Mouse (Mus musculus) neural tube, postnatal 0 days (tissue): ENCODE results near the gene Gm15517. TPM values are rescaled to one million over a fixed set of nuclear protein-coding genes. Genes with fewer than 3 reads are reported as not detected.

Experiments
- polyA plus RNA-seq: library from polyadenylated mRNA; unstranded; fragments of >200 nt; fragmentation: Nextera tagmentation; extraction: Ambion mirVana; gene quantifications from 2 replicates; pipeline ENCODE4 v1.2.1, GENCODE M21; 2015

Gene Gm15517
- not detected in 2 replicates for polyA plus RNA-seq

GRCm38 (mm10) chr7:44261147-44261546 lies at the start of gene Gm15517:
Gm15517 (plus strand) TSS chr7:44261447.

GRCm38 (mm10) chr7:44215645-44216044 lies 45.6 kb upstream of the Gm15517 start, which contains the start of gene Klk1b5:
Klk1b5 (plus strand) TSS chr7:44215945.

GRCm38 (mm10) chr7:44225076-44225475 lies 36.2 kb upstream of the Gm15517 start, which contains the start of gene Klk1:
Klk1 (plus strand) TSS chr7:44225360.

GRCm38 (mm10) chr7:44235909-44236308 lies 25.3 kb upstream of the Gm15517 start, which contains the start of gene Gm36864:
Gm36864 (plus strand) TSS chr7:44236177.

GRCm38 (mm10) chr7:44246055-44246983 lies 14.9 kb upstream of the Gm15517 start, which contains the start of the genes 1700028J19Rik and 2410002F23Rik:
1700028J19Rik (minus strand) TSS chr7:44246695.
2410002F23Rik (plus strand) TSS chr7:44246722.

GRCm38 (mm10) chr7:44257278-44257677 lies 4.0 kb upstream of the Gm15517 start, which contains the start of gene Acp4:
Acp4 (minus strand) TSS chr7:44257378.

GRCm38 (mm10) chr7:44306516-44307240 lies 45.4 kb downstream of the Gm15517 start, which contains the start of gene Clec11a:
Clec11a (minus strand) TSS chr7:44306902.

GRCm38 (mm10) chr7:44309475-44310284 lies 48.4 kb downstream of the Gm15517 start, which contains the start of gene Shank1:
Shank1 (plus strand) TSS chr7:44310253.

Other genes starting within 250 kb of the Gm15517 start
- gene Klk1b26, start 249.3 kb upstream of the Gm15517 start, polyA plus RNA-seq: not detected in 2 replicates
- gene Klk1b27, start 209.2 kb upstream of the Gm15517 start, polyA plus RNA-seq: not detected in 2 replicates
- gene Klk1b21, start 159.1 kb upstream of the Gm15517 start, polyA plus RNA-seq: not detected in 2 replicates
- gene Klk1b22, start 148.8 kb upstream of the Gm15517 start, polyA plus RNA-seq: not detected in 2 replicates
- gene Klk1b16, start 124.7 kb upstream of the Gm15517 start, polyA plus RNA-seq: not detected in 2 replicates
- not detected in 2 replicates for gene Klk1b24, start 73.2 kb upstream of the Gm15517 start, polyA plus RNA-seq
- not detected in 2 replicates for gene Klk1b3, start 63.3 kb upstream of the Gm15517 start, polyA plus RNA-seq
- not detected in 2 replicates for gene Klk1b4, start 54.0 kb upstream of the Gm15517 start, polyA plus RNA-seq
- gene Klk1b5, start 45.5 kb upstream of the Gm15517 start, polyA plus RNA-seq: not detected in 2 replicates
- gene Klk1, start 36.1 kb upstream of the Gm15517 start, polyA plus RNA-seq: not detected in 2 replicates
- gene Gm36864, start 25.3 kb upstream of the Gm15517 start, polyA plus RNA-seq: 0.10 TPM in 1 of 2 replicates, not detected in the other
- 2.0 and 2.2 TPM in 2 replicates for gene 1700028J19Rik, start 14.8 kb upstream of the Gm15517 start, polyA plus RNA-seq
- 180 and 195 TPM in 2 replicates for gene 2410002F23Rik, start 14.7 kb upstream of the Gm15517 start, polyA plus RNA-seq
- gene Acp4, start 4.1 kb upstream of the Gm15517 start, polyA plus RNA-seq: not detected in 2 replicates
- 5.7 and 7.1 TPM in 2 replicates for gene Clec11a, start 45.5 kb downstream of the Gm15517 start, polyA plus RNA-seq
- 52.8 and 59.3 TPM in 2 replicates for gene Shank1, start 48.8 kb downstream of the Gm15517 start, polyA plus RNA-seq
- gene Syt3, start 122.7 kb downstream of the Gm15517 start, polyA plus RNA-seq: 100 and 108 TPM in 2 replicates
- 4.4 and 6.2 TPM in 2 replicates for gene 1700008O03Rik, start 124.4 kb downstream of the Gm15517 start, polyA plus RNA-seq
- 27.6 and 27.7 TPM in 2 replicates for gene Lrrc4b, start 167.6 kb downstream of the Gm15517 start, polyA plus RNA-seq
- gene Aspdh, start 203.9 kb downstream of the Gm15517 start, polyA plus RNA-seq: 1.8 and 2.4 TPM in 2 replicates
- 37.0 and 40.2 TPM in 2 replicates for gene Josd2, start 206.5 kb downstream of the Gm15517 start, polyA plus RNA-seq
- gene Emc10, start 235.1 kb downstream of the Gm15517 start, polyA plus RNA-seq: 183 and 194 TPM in 2 replicates
- 21.1 and 31.4 TPM in 2 replicates for gene Fam71e1, start 235.1 kb downstream of the Gm15517 start, polyA plus RNA-seq